Mouse (Mus musculus) hindbrain, embryonic 15.5 days (tissue): ENCODE measurements around the gene Tmem63b. TPM values are rescaled to one million over a fixed set of nuclear protein-coding genes. Genes with fewer than 3 reads are reported as not detected.

ENCODE experiments used
- ATAC-seq: fragments of 200-750 bp; cut with Nextera tagmentation; 2 replicates; pipeline ENCODE4 v1.8.0; 2017; ENCODE audit warnings: low read depth, moderate number of reproducible peaks, moderate TSS enrichment; ENCODE audit not compliant: low FRiP score
- H3K27ac ChIP-seq: fragments of 300-500 bp; sonication (generic); replicated peaks from 2 replicates; pipeline ENCODE4 v1.5.1; 2015; ENCODE audit warnings: mild to moderate bottlenecking, inconsistent platforms
- H3K27me3 ChIP-seq: fragments of 300-500 bp; sonication (generic); 2 replicates; pipeline ENCODE4 v1.6.1; 2015; ENCODE audit warnings: control low read depth, inconsistent platforms
- H3K36me3 ChIP-seq: fragments of 300-500 bp; sonication (generic); 2 replicates; pipeline ENCODE4 v1.6.1; 2015; ENCODE audit warnings: control low read depth, inconsistent platforms
- H3K4me1 ChIP-seq: fragments of 300-500 bp; sonication (generic); replicated peaks from 2 replicates; pipeline ENCODE4 v1.6.1; 2015; ENCODE audit warnings: control low read depth, inconsistent platforms
- H3K4me2 ChIP-seq: fragments of 300-500 bp; sonication (generic); 2 replicates; pipeline ENCODE4 v1.6.1; 2015; ENCODE audit warnings: moderate library complexity, mild to moderate bottlenecking, inconsistent platforms
- H3K4me3 ChIP-seq: fragments of 300-500 bp; sonication (generic); 2 replicates; pipeline ENCODE4 v1.5.1; 2015; ENCODE audit warnings: mild to moderate bottlenecking, inconsistent platforms
- H3K9ac ChIP-seq: fragments of 300-500 bp; sonication (generic); 2 replicates; pipeline ENCODE4 v1.6.1; 2015; ENCODE audit warnings: inconsistent platforms
- H3K9me3 ChIP-seq: fragments of 300-500 bp; sonication (generic); 2 replicates; pipeline ENCODE4 v1.6.1; 2016; ENCODE audit warnings: control low read depth, inconsistent platforms
- WGBS: fragments of 180-500 bp; shearing (Covaris S2); methylation state at CpG from one replicate; pipeline ENCODE4 v1.1.7; 2015; 5-methylcytosine and 5-hydroxymethylcytosine counted together
- polyA plus RNA-seq: library from polyadenylated mRNA; unstranded; fragments of >200 nt; fragmentation: Nextera tagmentation; extraction: Ambion mirVana; gene quantifications from 2 replicates; pipeline ENCODE4 v1.2.1, GENCODE M21; 2015

The Tmem63b gene
- polyA plus RNA-seq = 149 and 155 TPM in 2 replicates

GRCm38 (mm10) chr17:45686716-45687115 lies at the start of gene Tmem63b:
Tmem63b (minus strand) TSS chr17:45686905.
- peaks cover 29% of the 10 kb centered on the region for H3K4me1 ChIP-seq
- no peaks in the 10 kb centered on the region for H3K9me3 ChIP-seq
- H3K36me3 ChIP-seq = no peaks in the 10 kb centered on the region
- H3K27me3 ChIP-seq = no peaks in the 10 kb centered on the region
- H3K4me2 ChIP-seq = peak within 1 kb of the TSS; percentile 77
- H3K9ac ChIP-seq = peak within 1 kb of the TSS; percentile 88
- peak within 1 kb of the TSS; percentile 93 for H3K27ac ChIP-seq
- WGBS = 10% methylated on average over 12 of the region's 12 CpGs
- peak; percentile 3; the same call in 1 of the 2 replicates for ATAC-seq
- H3K4me3 ChIP-seq = peak within 1 kb of the TSS; percentile 84

- H3K9ac ChIP-seq = peak overlapping the region; percentile 72
- peaks cover 43% of the 10 kb centered on the region for H3K4me1 ChIP-seq
- peak overlapping the region; percentile 94 for H3K27ac ChIP-seq
- peak overlapping the region; percentile 49 for H3K4me3 ChIP-seq
- peak overlapping the region; percentile 90 for H3K4me2 ChIP-seq
- H3K27me3 ChIP-seq = no peaks in the 10 kb centered on the region
- no peaks in the 10 kb centered on the region for H3K36me3 ChIP-seq
- H3K9me3 ChIP-seq = no peaks in the 10 kb centered on the region
- peak; percentile 15; the same call in 1 of the 2 replicates for ATAC-seq
- 9% methylated on average over 10 of the region's 10 CpGs for WGBS
These were observed 48.9 kb upstream of the Tmem63b start for GRCm38 (mm10) chr17:45735382-45736310.

GRCm38 (mm10) chr17:45734881-45735280 lies 48.2 kb upstream of the Tmem63b start:
- no peak overlapping the region for H3K4me2 ChIP-seq
- no peak for ATAC-seq

GRCm38 (mm10) chr17:45734333-45734732 lies 47.6 kb upstream of the Tmem63b start:
- no peaks in the 10 kb centered on the region for H3K36me3 ChIP-seq
- no peaks in the 10 kb centered on the region for H3K9me3 ChIP-seq
- no peaks in the 10 kb centered on the region for H3K27me3 ChIP-seq
- 7% methylated on average over 3 of the region's 3 CpGs for WGBS
- no peak for ATAC-seq
- H3K4me2 ChIP-seq = peak overlapping the region; percentile 87
- H3K4me1 ChIP-seq = peaks cover 43% of the 10 kb centered on the region
- peak overlapping the region; percentile 40; the same call in 1 of the 2 replicates for H3K9ac ChIP-seq
- H3K4me3 ChIP-seq = peak overlapping the region; percentile 35; the same call in 1 of the 2 replicates
- peak overlapping the region; percentile 61 for H3K27ac ChIP-seq

More at GRCm38 (mm10) chr17:45734881-45735280, 48.2 kb upstream of the Tmem63b start:
- Histone ChIP-seq H3K4me1 (peaks cover 43% of the 10 kb centered on the region), H3K9ac (no peak overlapping the region), H3K36me3 (no peaks in the 10 kb centered on the region), H3K27ac (peak overlapping the region; percentile 61; the same call in 1 of the 2 replicates), H3K9me3 (no peaks in the 10 kb centered on the region), H3K4me3 (no peak overlapping the region), H3K27me3 (no peaks in the 10 kb centered on the region)
- 72% methylated on average over 4 of the region's 4 CpGs for WGBS

- no peaks in the 10 kb centered on the region for H3K27me3 ChIP-seq
- H3K4me2 ChIP-seq = peak within 1 kb of the TSS; percentile 87
- ATAC-seq = peak; percentile 52
- no peaks in the 10 kb centered on the region for H3K36me3 ChIP-seq
- no peaks in the 10 kb centered on the region for H3K9me3 ChIP-seq
- peak within 1 kb of the TSS; percentile 40 for H3K9ac ChIP-seq
- peaks cover 43% of the 10 kb centered on the region for H3K4me1 ChIP-seq
- peak within 1 kb of the TSS; percentile 69 for H3K27ac ChIP-seq
- H3K4me3 ChIP-seq = peak within 1 kb of the TSS; percentile 35
- WGBS = 2% methylated on average over 41 of the region's 41 CpGs
These were observed 47.1 kb upstream of the Tmem63b start, which contains the start of gene 1600014C23Rik for GRCm38 (mm10) chr17:45733735-45734301. 1600014C23Rik (minus strand) TSS chr17:45733844.

- Histone ChIP-seq H3K4me1 (peaks cover 43% of the 10 kb centered on the region), H3K4me3 (peak overlapping the region; percentile 35), H3K27me3 (no peaks in the 10 kb centered on the region), H3K36me3 (no peaks in the 10 kb centered on the region), H3K9me3 (no peaks in the 10 kb centered on the region), H3K9ac (peak overlapping the region; percentile 40; the same call in 1 of the 2 replicates), H3K4me2 (peak overlapping the region; percentile 87), H3K27ac (peak overlapping the region; percentile 69)
- 50% methylated on average over 18 of the region's 19 CpGs for WGBS
- peak; percentile 5; the same call in 1 of the 2 replicates for ATAC-seq
These were observed 46.5 kb upstream of the Tmem63b start for GRCm38 (mm10) chr17:45733038-45733734.

GRCm38 (mm10) chr17:45731172-45731864 lies 44.6 kb upstream of the Tmem63b start:
- Histone ChIP-seq H3K27ac (no peak overlapping the region), H3K9me3 (no peaks in the 10 kb centered on the region), H3K36me3 (no peaks in the 10 kb centered on the region), H3K4me2 (no peak overlapping the region), H3K27me3 (no peaks in the 10 kb centered on the region), H3K9ac (no peak overlapping the region), H3K4me3 (no peak overlapping the region), H3K4me1 (peaks cover 36% of the 10 kb centered on the region)
- 27% methylated on average over 9 of the region's 9 CpGs for WGBS
- ATAC-seq = 0 out of 2 replicates have a peak, but pooled peaks have one; percentile 17

GRCm38 (mm10) chr17:45730696-45731095 lies 44.0 kb upstream of the Tmem63b start:
- no peaks in the 10 kb centered on the region for H3K27me3 ChIP-seq
- peaks cover 30% of the 10 kb centered on the region for H3K4me1 ChIP-seq
- H3K27ac ChIP-seq = no peak overlapping the region
- ATAC-seq = no peak
- no peaks in the 10 kb centered on the region for H3K9me3 ChIP-seq
- H3K4me3 ChIP-seq = no peak overlapping the region
- WGBS = 93% methylated on average over 4 of the region's 4 CpGs
- no peaks in the 10 kb centered on the region for H3K36me3 ChIP-seq
- H3K4me2 ChIP-seq = no peak overlapping the region
- H3K9ac ChIP-seq = no peak overlapping the region

- Histone ChIP-seq H3K36me3 (no peaks in the 10 kb centered on the region), H3K9me3 (no peaks in the 10 kb centered on the region), H3K9ac (no peak overlapping the region), H3K27ac (no peak overlapping the region), H3K4me1 (peaks cover 18% of the 10 kb centered on the region), H3K27me3 (no peaks in the 10 kb centered on the region), H3K4me3 (no peak overlapping the region), H3K4me2 (no peak overlapping the region)
- WGBS = 76% methylated on average over 10 of the region's 10 CpGs
- ATAC-seq = no peak
These were observed 42.7 kb upstream of the Tmem63b start for GRCm38 (mm10) chr17:45729387-45729786.

- Histone ChIP-seq H3K27ac (no peak overlapping the region), H3K4me1 (peaks cover 12% of the 10 kb centered on the region), H3K9ac (no peak overlapping the region), H3K36me3 (no peaks in the 10 kb centered on the region), H3K27me3 (no peaks in the 10 kb centered on the region), H3K4me2 (no peak overlapping the region), H3K4me3 (no peak overlapping the region), H3K9me3 (no peaks in the 10 kb centered on the region)
- 68% methylated on average over 8 of the region's 8 CpGs for WGBS
- no peak for ATAC-seq
These were observed 41.4 kb upstream of the Tmem63b start for GRCm38 (mm10) chr17:45727983-45728723.
